Mouse (Mus musculus) liver, adult 2 months (tissue): Measurements from ENCODE around the gene Krtap19-9b. TPM values are rescaled to one million over a fixed set of nuclear protein-coding genes. Genes with fewer than 3 reads are reported as not detected.
A peak's percentile ranks its signal among the peaks of the same experiment; 100 is the strongest.

Source experiments
- DNase-seq: peaks from one replicate; pipeline ENCODE4 v3.0.0-alpha.2; 2011; ENCODE audit warnings: low read depth, low spot score; ENCODE audit errors: extremely low read depth
- H3K27ac ChIP-seq: fragments of 200-500 bp; replicated peaks from 2 replicates; pipeline ENCODE4 v1.5.1; 2012; ENCODE audit warnings: low read depth, mild to moderate bottlenecking, control low read depth, inconsistent platforms, low read length; ENCODE audit not compliant: insufficient read depth
- H3K27me3 ChIP-seq: fragments of 200-500 bp; 2 replicates; pipeline ENCODE4 v1.6.1; 2012; ENCODE audit warnings: mild to moderate bottlenecking, moderate library complexity, low read length, inconsistent platforms; ENCODE audit not compliant: control insufficient read depth, insufficient read depth
- H3K36me3 ChIP-seq: fragments of 200-500 bp; 2 replicates; pipeline ENCODE4 v1.6.1; 2012; ENCODE audit warnings: low read length, inconsistent platforms; ENCODE audit not compliant: control insufficient read depth, insufficient read depth
- H3K4me1 ChIP-seq: fragments of 200-500 bp; 2 replicates; pipeline ENCODE4 v1.6.1; 2011; ENCODE audit warnings: low read length; ENCODE audit not compliant: control insufficient read depth, insufficient read depth
- H3K4me3 ChIP-seq: fragments of 200-500 bp; 2 replicates; pipeline ENCODE4 v1.5.1; 2011; ENCODE audit warnings: low read depth, mild to moderate bottlenecking, control low read depth, low read length, moderate library complexity; ENCODE audit not compliant: insufficient read depth
- H3K79me2 ChIP-seq: fragments of 200-500 bp; 2 replicates; pipeline ENCODE4 v1.6.1; 2012; ENCODE audit warnings: inconsistent platforms, mild to moderate bottlenecking, low read length, moderate library complexity; ENCODE audit not compliant: control insufficient read depth, insufficient read depth
- H3K9ac ChIP-seq: fragments of 200-500 bp; 2 replicates; pipeline ENCODE4 v1.6.1; 2012; ENCODE audit warnings: low read depth, mild to moderate bottlenecking, control low read depth, inconsistent platforms, low read length
- CTCF ChIP-seq: fragments of 200-500 bp; IDR thresholded peaks from 2 replicates; pipeline ENCODE4 v1.5.1; 2011; ENCODE audit warnings: low read depth, low read length, control low read depth
- POLR2A ChIP-seq: fragments of 200-500 bp; IDR thresholded peaks from 2 replicates; pipeline ENCODE4 v1.6.1; 2011; ENCODE audit warnings: low read length, control low read depth; ENCODE audit not compliant: insufficient read depth; ENCODE audit errors: extremely low read depth
- WGBS: fragments of 180-500 bp; shearing (Covaris S2); methylation state at CpG from one replicate; pipeline ENCODE4 v1.1.7; 2018; 5-methylcytosine and 5-hydroxymethylcytosine counted together
- polyA plus RNA-seq: library from polyadenylated mRNA; depleted of rRNA; stranded (reverse); fragments of >200 nt; gene quantifications from 2 replicates; pipeline ENCODE4 v1.2.3, GENCODE M21; 2012; rRNA removed
- total RNA-seq: library from RNA; depleted of rRNA; stranded (reverse); fragments of >200 nt; gene quantifications from 2 replicates; pipeline ENCODE4 v1.2.3, GENCODE M21; 2014; rRNA removed

Krtap19-9b gene
- total RNA-seq (not detected in 2 replicates), polyA plus RNA-seq (not detected in 2 replicates)

DNA sequence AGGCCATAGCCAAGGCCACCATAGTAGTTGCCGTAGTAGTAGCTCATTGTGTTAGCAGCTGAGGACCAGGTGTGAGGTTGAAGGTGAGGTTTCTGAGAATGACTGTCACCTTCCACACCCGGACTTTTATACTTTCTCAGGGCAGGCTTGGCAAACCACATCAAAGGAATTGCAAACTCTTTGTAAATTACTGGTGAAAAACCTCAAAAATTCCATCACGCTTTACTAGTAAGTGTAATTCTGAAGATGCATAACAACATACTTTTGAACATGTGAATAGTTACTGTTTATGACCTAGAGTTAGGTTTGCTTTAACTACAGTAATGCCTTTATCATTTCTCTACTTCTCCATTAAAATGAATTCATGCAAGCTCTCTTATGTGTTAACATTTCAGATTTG, at the start of gene Krtap19-9b:
TSS of gene Krtap19-9b (minus strand) at position 101 of the 400 bp plus-strand sequence.
- no peaks in the 10 kb centered on the region for H3K36me3 ChIP-seq
- H3K4me3 ChIP-seq, result no peak within 1 kb of the TSS
- H3K4me1 ChIP-seq, result no peaks in the 10 kb centered on the region
- no peaks in the 10 kb centered on the region for H3K27me3 ChIP-seq
- 85% methylated on average over 3 of the region's 3 CpGs for WGBS
- H3K9ac ChIP-seq, result no peak within 1 kb of the TSS
- no peaks in the 10 kb centered on the region for H3K79me2 ChIP-seq
- H3K27ac ChIP-seq, result no peak within 1 kb of the TSS
- no peak for TF ChIP-seq POLR2A
- TF ChIP-seq CTCF, result no peak
- no peak for DNase-seq

- Histone ChIP-seq H3K36me3 (no peaks in the 10 kb centered on the region), H3K27me3 (no peaks in the 10 kb centered on the region), H3K79me2 (no peaks in the 10 kb centered on the region), H3K27ac (no peak within 1 kb of the TSS), H3K9ac (no peak within 1 kb of the TSS), H3K4me1 (no peaks in the 10 kb centered on the region), H3K4me3 (no peak within 1 kb of the TSS)
- no peak for TF ChIP-seq CTCF
- TF ChIP-seq POLR2A, result no peak
- WGBS, result 86% methylated on average over 7 of the region's 7 CpGs
- no peak for DNase-seq
Observed at GRCm38 (mm10) chr16:88962773-88963172, 30.7 kb upstream of the Krtap19-9b start, which contains the start of gene Krtap16-3. Gene Krtap16-3, minus strand, starts transcription at chr16:88962873.

DNA sequence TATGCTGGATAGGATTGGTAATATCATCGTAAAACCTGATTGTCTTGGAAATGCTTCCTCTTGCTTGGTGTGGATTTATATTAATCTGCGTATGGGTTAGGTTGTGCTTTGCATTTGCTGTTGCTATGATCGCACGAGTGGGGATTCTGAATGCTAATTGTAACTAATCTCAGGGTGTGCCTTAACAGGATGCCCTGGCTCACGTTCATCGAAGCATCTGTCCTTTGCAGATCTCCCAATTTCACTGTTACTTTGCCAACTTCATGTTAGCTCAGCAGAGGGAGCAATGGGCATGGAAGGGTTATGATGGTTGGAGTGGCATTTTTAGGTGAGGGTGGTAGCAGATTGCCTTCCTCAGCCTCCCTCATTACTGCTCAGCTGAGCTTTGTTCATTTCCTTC, 9.0 kb upstream of the Krtap19-9b start:
- no peaks in the 10 kb centered on the region for H3K36me3 ChIP-seq
- no peak overlapping the region for H3K9ac ChIP-seq
- DNase-seq, result no peak
- no peak overlapping the region for H3K4me3 ChIP-seq
- H3K4me1 ChIP-seq, result no peaks in the 10 kb centered on the region
- TF ChIP-seq POLR2A (no peak), CTCF (no peak)
- no peaks in the 10 kb centered on the region for H3K79me2 ChIP-seq
- no peaks in the 10 kb centered on the region for H3K27me3 ChIP-seq
- H3K27ac ChIP-seq, result no peak overlapping the region
- WGBS, result 84% methylated on average over 6 of the region's 6 CpGs

DNA sequence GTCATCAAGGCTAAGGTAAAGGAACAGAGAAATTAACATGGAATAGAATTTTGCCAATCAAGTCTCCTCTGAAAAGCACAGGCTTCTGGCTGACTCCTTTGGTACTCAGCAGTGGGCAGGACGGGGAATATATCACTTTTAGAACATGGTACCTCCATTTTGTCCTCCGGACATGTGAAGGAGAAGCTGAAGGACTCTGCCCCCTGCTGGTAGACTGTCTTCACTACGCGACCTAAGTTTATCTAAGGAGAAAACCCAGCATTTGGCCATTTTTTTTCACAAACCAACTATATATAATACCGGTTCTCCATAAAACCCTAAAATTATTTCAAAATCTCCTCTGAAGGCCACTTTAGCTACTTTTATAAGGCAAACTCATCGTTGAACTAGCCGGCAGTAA, 6.2 kb upstream of the Krtap19-9b start:
- DNase-seq, result peak; percentile 12
- Histone ChIP-seq H3K27me3 (no peaks in the 10 kb centered on the region), H3K36me3 (no peaks in the 10 kb centered on the region), H3K4me3 (no peak overlapping the region), H3K27ac (no peak overlapping the region), H3K4me1 (no peaks in the 10 kb centered on the region), H3K9ac (no peak overlapping the region), H3K79me2 (no peaks in the 10 kb centered on the region)
- TF ChIP-seq POLR2A (no peak), CTCF (no peak; the same call in 1 of the 2 replicates)
- 76% methylated on average over 7 of the region's 7 CpGs for WGBS

- Histone ChIP-seq H3K4me3 (no peak within 1 kb of the TSS), H3K27me3 (no peaks in the 10 kb centered on the region), H3K4me1 (no peaks in the 10 kb centered on the region; the same call in 1 of the 2 replicates), H3K27ac (no peak within 1 kb of the TSS), H3K36me3 (no peaks in the 10 kb centered on the region), H3K9ac (no peak within 1 kb of the TSS), H3K79me2 (no peaks in the 10 kb centered on the region)
- WGBS, result 88% methylated on average over 6 of the region's 6 CpGs
- TF ChIP-seq CTCF, result no peak
- no peak for TF ChIP-seq POLR2A
- no peak for DNase-seq
Observed at GRCm38 (mm10) chr16:88896357-88896756, 35.7 kb downstream of the Krtap19-9b start, which contains the start of gene Krtap19-5. Gene Krtap19-5, minus strand, starts transcription at chr16:88896457.

DNA sequence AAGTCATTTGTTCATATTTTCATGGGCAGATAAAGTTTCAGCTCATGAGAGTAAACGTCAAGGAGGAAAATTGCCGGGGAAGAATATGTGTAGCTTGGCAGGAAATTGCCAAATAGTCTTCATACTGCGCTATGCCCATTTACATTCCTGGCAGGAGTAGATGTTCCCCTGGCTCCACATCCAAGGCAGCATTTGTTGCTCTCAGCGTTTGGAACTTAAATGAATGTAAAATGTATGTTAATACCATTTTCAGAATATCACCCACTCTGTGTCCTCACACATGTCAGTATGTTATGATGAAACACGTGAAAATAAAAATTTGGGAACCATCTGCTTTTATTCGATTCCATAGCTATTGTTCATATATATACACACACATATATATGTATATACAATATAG, 45.2 kb downstream of the Krtap19-9b start:
- no peak for TF ChIP-seq CTCF
- TF ChIP-seq POLR2A, result no peak
- H3K4me1 ChIP-seq, result no peaks in the 10 kb centered on the region
- H3K27ac ChIP-seq, result no peak overlapping the region
- H3K36me3 ChIP-seq, result no peaks in the 10 kb centered on the region
- no peaks in the 10 kb centered on the region for H3K79me2 ChIP-seq
- no peak overlapping the region for H3K4me3 ChIP-seq
- H3K9ac ChIP-seq, result no peak overlapping the region
- DNase-seq, result no peak
- H3K27me3 ChIP-seq, result no peaks in the 10 kb centered on the region
- WGBS, result 82% methylated on average over 6 of the region's 6 CpGs
